Mouse (Mus musculus) mouse embryonic stem cell (cell line): ENCODE data around the gene Gm47841.

Source experiments
- in situ Hi-C, 2 experiments: fragments of 300-500 bp; cut with MboI; formaldehyde crosslinking; loops; 1 replicate in 1 of 2; 3 replicates in 1 of 2; pipeline ENCODE4 v1.14.3; 2019 to 2020; ENCODE audit warnings: low sequenced_read_pairs in 2 of 2, low pct_unique_long_range_greater_than_20kb in 1 of 2, mixed read lengths in 1 of 2; ENCODE audit not compliant: unreplicated experiment in 1 of 2

The Gm47841 gene

DNA sequence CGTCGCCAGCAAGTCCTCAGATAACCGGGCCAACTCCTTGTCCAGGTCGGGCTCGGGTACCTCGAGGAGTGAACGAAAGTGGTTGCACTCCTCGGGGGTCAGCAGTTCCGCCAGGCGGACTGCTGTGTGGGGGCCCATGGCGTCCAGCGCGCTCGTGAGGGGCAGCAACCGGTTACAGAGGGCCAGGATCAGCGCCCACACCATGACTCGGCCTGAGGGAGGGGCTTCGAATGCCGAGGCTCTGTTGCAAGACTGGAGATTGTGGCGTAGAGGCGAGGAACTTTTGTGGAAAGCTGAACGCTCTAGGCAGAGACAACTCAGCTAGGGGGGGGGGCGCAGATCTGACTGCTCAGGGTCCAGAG lies at the start of gene Gm47841:
Gene Gm47841, minus strand, starts transcription at position 204 of the 362 bp plus-strand sequence.
- in situ Hi-C loops: no loop called here

- in situ Hi-C loops: no loop called here
These were observed 48.2 kb upstream of the Gm47841 start for GRCm38 (mm10) chr15:101095392-101095791.

- in situ Hi-C loops: no loop called here
These were observed 47.8 kb upstream of the Gm47841 start for GRCm38 (mm10) chr15:101094979-101095378.

DNA sequence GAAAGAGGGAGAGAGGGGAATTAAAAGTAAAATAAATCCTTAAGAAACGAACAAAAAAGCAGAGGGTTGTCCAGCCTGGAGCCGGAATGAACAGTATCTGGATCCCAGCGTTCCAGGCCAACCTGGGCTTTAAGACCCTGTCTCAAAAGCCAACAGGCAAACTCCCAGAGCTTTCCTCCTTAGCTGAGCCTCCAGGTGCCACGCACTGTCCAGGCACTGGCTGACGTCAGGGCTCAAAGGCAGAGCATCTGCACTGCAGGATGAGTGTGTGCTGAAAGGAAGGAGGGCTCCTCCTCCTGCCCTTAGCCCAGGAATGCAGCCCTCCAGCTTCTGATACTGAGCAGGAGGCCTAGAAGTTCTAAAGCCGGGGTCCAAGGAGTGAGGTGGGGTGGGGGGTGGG lies 46.8 kb upstream of the Gm47841 start:
- in situ Hi-C loops: no loop called here

- in situ Hi-C loops: no loop called here
These were observed 45.8 kb upstream of the Gm47841 start for GRCm38 (mm10) chr15:101092829-101093648.

DNA sequence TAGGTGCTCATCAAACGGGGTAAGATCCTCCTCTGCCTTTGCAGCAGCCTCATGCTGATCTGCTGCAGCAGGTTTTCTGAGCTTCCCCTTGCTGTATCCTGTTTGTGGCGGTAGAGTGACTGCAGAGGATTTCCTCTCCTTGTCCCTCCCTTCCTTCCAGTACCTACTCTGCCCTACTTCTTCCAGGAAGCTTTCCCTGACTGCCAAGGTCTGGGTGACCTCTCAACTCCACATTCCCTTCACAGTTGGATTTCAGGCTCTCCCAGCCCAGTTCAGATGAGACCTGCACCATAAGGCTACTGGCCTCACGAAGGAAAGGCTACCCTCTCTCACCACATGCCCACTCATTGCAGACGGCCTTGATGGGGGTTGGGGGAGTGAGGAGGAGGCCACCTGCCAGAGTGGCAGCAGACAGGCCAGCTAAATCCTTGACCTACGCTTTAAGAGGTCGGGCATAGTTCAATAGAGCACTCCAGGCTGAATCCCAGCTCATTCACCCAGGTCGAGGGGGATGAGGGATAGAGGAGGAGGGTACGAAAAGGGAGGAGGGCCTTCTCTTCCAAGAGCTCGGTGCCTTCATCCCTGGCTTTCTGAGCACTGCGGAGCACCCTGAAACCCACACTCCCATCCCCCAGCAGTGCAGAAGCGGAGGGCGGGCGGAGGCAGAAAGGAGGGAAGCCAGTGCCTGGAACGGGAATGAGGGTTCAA lies 45.1 kb upstream of the Gm47841 start:
- in situ Hi-C loops: no loop called here

DNA sequence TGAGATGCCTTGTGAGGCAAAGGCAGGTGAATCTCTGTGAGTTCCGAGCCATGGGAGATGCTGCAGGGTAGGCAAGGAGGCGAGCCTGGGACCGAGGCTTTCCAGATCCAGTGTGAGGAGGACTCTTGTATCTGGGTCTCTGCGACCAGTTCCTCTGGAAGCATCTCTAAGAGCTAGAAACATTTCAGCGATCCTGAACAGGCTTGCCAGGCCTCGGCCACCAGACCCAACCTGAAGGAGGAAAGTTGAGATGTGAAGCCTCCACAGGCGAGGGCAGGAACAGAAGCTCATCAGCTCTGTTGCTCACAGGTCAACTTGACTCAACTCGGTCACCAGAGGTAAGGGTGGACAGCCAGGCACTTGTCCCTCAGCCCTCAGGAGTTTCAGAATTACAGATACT lies 44.4 kb upstream of the Gm47841 start:
- in situ Hi-C loops: no loop called here

GRCm38 (mm10) chr15:101088291-101088690 lies 41.1 kb upstream of the Gm47841 start:
- in situ Hi-C loops: no loop called here

GRCm38 (mm10) chr15:101086956-101087355 lies 39.8 kb upstream of the Gm47841 start:
- in situ Hi-C loops: no loop called here

GRCm38 (mm10) chr15:101086451-101086850 lies 39.3 kb upstream of the Gm47841 start:
- in situ Hi-C loops: no loop called here

- in situ Hi-C loops: no loop called here
These were observed 37.3 kb upstream of the Gm47841 start for GRCm38 (mm10) chr15:101084499-101084898.

- in situ Hi-C loops: no loop called here
These were observed 35.0 kb upstream of the Gm47841 start for GRCm38 (mm10) chr15:101082236-101082635.

- in situ Hi-C loops: no loop called here
These were observed 33.9 kb upstream of the Gm47841 start for GRCm38 (mm10) chr15:101081035-101081548.

DNA sequence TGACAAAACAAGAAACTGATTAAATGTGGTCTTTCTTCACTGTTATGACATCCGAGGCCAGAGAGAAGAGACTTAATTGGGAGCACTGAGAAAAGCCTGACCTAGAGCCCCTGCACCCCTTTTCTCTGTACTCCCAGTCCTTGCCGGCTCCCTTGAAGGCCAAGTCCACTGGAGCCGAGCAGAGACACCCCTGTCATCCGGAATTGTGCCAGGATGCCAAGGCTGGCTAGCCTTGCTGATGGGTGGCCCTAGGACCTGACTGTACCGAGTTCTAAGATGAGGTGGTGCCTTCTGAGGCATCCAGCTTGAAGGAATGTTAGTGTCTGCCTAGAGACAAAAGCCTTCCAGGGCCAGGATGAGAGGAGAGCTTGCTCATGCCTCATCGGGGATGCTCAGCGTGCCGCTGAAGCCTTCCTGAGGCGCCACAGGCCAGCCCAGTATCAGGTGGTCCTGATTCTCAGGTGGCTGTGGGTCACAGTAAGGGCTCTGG lies 32.9 kb upstream of the Gm47841 start:
- in situ Hi-C loops: no loop called here

DNA sequence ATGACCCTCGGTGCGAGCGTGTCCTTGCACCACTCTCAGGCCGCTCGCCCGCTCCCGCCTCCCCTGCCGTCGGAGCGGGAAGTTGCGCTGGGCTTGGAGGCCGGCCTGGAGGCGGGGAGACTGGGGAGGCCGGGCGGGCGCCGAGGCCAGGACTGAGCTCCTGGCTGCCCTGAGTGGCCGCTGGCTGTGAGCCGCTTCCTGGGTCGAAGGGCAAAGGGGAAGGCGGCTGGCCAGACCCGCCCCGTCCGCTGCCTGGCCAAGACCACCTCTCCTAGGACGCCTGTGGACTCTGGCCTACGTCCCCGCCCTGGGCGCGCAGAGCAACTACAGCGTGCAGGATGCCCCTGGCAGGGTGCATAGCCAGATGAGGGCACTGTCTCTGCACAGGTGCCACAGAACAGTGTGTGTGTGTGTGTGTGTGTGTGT lies 31.5 kb upstream of the Gm47841 start:
- in situ Hi-C loops: no loop called here

DNA sequence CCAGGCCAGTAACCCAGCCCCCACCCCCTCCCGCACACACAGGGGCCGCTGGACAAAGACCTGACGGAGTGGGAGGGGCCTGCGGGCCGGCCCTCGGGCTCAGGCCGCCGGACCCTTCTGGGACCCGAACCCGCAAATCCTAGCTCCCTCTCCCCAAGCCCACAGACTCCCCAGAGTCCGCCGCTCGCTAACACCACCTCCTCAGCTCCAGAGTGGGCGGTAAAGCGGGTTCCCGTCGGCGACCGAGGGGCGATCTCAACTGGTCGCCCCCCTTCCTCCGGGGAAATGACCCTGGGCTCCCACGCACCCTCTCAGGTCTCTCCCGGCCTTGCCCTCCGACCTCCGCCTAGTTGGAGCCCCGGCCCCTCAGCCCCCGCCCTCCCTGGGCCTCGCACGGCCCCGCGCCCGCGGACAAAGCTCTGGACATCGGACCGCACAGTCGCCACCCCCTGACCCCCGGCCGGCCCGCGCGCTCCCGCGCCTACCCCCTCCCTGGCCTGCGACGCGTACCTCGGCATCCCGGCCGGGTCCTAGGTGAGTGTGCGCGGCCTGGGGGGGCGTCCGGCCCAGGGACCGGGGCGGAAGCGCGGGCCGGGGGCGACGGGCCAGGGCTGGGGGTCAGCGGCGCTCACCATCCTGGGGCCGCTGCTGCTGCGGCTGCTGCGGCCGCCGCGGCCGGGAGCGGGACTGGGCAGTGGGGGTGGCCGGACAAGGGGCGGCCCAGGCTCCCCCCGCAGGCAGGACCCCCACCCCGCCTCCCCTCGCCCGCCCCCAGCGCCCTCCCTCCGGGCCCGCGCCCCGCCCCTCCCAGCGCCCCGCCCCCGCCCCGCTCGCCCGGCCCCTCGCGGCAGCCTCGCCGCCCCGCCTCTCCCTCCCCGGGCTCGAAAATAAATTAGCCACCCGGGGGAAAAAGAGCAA lies 30.9 kb upstream of the Gm47841 start, which contains the start of gene Fignl2:
Gene Fignl2, minus strand, starts transcription at position 755 of the 918 bp plus-strand sequence.
- in situ Hi-C loops: no loop called here

DNA sequence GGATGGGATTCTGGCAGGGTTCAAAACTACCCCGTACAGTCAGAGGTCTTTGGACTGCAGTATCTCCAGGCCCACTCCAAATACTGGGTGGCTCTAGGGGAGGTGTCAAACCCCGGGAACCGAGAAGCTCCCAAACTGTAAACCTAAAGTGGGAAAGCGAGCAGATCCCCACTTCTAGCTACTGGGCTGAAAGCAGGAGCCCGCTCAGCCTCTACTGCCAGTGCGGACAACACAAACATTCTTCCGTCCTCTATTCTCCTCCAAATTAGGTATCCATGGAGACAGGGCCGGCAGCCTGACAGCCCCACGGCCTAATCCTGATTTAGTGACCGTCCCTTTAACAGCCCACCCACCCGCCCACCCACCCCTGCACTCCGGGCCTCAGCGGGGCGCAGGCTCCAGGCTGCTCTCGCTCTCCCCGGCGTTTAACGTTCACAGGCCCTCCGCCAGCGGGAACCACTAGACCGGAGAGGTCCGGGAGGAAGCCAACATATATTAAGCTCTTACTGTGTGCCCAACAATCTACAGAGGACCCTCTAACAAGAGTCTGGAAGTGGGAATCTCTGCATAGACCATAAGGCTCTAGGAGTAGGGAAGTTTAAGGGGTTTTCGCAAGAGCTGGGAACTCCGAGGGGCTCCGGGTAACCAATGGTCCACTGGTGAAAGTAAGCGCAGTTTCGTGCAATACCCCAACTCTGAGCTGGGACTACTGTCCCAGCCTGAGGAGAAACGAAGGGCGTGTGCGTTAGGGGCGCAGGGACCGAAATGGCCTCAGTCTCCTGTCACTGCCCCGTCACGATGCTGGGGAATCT lies 30.0 kb upstream of the Gm47841 start:
- in situ Hi-C loops: no loop called here
